Mouse (Mus musculus): ENCODE measurements around the gene Farp1.

The Farp1 gene

DNA sequence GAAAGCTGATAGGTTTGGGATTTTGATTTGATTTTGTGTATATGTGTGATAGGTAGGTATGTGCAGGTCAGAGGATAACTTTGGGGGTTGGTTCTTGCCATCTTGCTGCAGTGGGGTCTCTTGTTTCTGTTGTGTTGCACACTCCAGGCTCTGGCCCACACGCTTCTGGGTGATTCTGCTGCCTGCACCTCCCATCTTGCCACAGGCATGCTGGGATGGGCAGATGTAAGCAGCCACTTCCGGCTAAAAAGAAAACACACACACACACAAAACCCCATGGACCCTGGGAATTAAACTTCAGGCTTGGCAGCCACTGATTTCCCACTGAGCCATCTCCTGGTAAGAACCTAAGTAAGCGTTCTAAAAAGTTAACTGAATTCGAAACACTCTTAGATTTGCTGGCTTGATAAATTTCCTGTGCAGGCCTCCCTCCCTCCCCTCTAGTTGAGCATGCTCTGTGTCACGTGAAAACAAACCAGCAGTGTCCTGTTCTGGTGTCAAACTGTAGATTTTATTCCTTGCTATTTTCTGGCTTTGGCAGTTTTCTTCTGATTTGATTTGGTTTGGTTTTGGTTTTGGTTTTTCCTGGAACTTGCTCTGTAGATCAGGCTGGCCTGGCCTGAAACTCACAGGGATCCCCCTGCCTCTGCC is 226.4 kb downstream of the Farp1 start:
- no peak for DNase-seq (ENCODE audit: low read depth, low spot score)

DNA sequence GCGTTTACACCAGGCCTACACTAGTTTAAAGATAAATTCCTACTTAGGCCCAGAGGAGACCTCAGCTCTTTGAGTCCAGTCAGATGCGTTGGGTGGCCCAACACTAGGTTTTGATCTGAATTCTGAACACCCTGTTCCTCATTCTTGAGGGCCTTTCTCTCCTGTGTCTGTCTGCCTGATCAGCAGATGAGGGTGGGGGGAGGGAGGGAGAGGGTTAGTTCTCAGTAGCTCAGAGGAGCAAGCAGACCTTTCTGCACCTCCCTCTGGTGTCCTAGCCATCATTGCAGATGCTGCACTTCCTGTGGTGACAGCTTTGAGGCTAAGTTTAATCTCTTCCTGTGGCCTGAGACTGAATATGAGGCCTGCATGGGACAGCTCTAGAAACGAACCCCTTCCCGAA is 227.6 kb downstream of the Farp1 start:
- no peak for DNase-seq (ENCODE audit: low read depth, low spot score)

DNA sequence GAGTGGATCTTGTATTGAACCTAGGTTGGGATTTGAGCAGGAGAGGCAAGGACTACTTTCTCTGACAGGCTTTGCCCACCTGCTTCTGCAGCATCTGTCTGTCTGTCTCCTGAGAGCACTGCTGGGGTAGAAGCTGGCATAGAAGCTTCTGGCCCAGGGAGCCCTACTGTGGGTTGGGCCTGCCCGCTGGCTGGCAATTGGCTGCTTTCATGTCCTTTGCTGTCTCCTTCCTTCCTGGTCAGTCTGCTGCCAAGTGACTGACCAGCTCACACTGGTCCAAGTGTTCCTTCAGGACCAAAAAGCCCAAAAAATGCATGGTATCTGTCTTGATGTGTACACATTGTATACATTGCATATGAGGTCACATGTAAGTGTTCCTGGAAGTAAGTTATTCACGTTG is 228.9 kb downstream of the Farp1 start:
- DNase-seq (ENCODE audit: low read depth, low spot score): no peak

DNA sequence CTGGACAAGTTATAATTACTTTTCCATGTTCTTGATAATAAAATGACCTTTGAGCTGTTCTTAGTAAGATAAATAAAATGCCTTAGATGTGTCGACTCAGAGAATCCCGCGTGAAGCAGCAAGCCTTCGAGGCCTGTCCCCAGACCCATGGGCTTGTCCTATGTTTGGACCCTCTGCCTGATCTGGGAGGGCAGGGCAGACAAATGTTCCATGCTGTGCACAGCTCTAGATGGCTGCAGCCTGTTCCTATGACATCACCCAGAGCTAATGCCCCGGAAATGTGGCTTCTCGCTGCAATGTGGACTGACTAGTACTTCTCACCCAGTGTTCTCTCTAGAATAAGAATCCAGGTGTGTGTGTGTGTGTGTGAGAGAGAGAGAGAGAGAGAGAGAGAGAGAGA is 229.5 kb downstream of the Farp1 start:
- no peak for DNase-seq (ENCODE audit: low read depth, low spot score)

DNA sequence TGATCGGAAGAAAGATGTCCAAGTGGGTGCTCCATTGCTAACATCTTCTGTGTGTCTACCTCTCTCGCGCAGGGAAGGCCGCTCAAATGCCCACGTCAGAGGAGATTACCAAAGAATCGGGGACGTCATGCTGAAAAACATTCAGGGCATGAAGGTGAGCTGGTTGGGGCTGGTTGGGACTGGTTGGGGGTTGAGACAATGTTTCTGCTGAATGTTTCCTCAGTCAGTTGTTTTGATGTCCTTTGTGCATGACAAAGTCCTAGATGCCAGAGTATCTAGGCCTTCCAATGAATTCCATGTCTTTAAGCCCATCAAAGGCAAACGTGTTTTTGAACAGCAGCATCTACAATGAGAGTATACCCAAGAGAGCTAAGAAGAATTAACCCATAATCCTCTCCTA is 232.8 kb downstream of the Farp1 start:
- DNase-seq (ENCODE audit: low read depth, low spot score): no peak

DNA sequence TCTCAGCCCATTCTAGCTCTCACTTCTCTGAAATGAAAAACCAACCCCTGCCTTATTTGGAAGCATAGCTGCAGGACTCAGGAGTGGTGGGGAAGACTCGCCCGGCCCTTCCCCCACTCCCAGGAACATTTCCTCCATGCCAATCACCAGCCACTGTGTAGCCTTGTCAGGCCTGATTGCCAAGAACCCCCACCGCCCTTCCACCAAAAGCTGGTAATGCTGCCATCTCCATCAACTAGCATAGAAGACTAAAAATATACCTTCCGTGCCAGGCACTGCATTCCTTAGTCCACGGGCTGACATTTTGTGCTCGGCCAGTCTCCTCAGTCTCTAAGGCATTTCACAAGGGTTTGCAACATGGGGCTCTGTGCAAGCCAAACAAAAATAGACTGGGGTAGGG is 235.5 kb downstream of the Farp1 start:
- no peak for DNase-seq (ENCODE audit: low read depth, low spot score)

DNA sequence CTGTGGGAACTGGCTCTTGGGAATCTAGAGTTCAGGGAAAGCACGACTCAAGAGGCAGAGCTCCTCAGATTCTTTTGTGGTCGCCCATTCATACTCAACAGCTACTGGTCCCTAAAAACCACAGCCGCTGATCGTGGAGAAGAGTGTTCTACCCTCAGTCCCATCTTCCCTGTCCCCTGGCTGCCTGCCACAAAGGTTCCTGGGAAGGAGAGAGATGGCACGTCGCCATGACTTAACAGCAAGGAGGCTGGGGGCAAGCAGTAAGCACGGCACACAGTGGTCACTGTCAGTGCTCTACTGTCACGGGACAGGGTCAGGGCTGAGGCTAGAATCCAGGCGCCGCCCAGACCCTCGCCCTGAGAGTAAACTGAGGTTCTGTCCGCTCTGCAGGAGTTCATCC is 240.0 kb downstream of the Farp1 start:
- DNase-seq (ENCODE audit: low read depth, low spot score): no peak

DNA sequence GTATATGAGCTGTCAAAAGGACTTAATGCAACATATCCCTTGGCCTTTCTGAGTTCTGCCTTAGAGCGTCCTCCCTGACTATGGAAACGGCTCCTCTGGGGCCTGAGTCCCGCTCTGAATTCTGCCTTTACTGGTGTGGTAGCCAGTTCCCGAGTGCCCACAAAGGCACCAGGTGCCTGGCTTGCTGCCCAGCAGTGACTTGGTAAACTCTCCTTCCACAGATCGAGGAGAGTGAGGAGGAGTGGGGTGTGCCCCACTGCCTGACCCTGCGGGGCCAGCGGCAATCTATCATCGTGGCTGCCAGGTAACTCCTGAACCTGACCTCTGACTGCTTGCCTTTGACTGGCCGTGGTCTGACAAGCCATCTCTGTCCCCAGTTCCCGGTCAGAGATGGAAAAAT is 241.0 kb downstream of the Farp1 start:
- no peak for DNase-seq (ENCODE audit: low read depth, low spot score)

DNA sequence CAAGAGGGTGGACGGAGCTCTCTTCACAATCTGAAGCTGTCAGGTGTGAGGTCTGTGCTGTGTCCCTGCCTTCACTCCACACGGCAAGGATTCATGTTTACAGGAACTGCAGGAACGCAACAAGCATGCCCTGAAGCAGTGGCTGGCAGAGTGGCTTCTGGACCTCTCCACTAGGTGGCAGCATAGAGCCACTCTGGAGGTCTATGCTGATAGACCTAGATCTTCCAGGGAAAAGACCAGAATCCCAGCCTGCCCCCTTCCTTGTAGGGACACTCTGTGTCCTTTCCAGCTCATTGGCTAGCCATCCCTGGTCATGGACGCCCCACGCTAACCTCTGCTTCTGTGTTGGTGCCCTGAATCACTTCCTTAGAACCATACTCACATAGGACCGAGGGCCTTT is 244.1 kb downstream of the Farp1 start:
- peak; percentile 78 for DNase-seq (ENCODE audit: low read depth, low spot score)

DNA sequence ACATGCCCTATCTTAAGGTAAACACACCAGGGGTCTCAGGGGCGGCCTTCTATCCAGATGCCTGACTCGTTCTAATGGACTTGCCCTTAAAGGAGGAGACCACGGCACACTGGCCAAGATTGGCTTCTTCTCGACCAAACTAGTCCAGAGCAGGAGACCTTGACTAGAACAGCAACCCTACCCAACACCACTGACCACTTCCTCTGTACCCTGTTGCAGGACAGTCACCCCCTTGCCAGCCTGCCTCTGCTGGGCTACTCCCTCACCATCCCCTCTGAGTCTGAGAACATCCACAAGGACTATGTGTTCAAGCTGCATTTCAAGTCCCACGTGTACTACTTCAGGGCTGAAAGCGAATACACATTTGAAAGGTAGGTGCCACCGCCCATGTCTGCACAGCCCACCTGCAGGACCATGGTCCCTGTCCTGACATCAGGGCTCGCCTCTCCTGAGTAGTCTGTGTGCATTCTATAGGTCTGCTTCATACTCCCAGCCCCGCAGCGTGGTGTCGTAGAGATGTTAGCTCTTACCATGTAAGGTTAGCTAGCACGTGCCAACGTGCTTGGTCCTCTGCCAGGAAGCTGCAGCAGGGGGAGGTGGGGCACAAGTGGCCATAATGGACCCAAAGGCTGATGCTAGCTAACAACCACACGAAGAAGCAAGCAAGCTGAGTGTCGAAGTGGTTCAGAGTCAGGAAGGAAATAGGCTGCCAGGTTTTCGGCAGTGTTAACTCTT is 245.8 kb downstream of the Farp1 start:
- no peak for DNase-seq (ENCODE audit: low read depth, low spot score)

DNA sequence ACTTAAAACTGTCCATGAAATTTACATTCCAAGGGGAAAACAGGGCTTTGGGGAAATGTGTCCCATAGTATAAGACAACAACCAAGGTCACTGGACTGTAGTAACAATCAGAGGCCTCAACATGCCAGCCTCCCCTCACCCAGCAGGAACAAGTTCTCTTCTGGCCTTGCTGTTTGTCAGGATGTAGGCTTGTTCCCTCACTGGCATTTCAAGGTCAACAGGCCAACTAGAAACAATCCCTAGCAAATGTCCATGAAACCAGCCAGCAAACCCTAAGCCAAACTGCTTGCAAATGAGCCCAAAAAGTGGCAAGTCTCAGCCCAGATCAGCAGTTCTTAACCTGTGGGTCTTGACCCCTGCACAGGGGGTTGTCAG is 246.3 kb downstream of the Farp1 start:
- no peak for DNase-seq (ENCODE audit: low read depth, low spot score)

DNA sequence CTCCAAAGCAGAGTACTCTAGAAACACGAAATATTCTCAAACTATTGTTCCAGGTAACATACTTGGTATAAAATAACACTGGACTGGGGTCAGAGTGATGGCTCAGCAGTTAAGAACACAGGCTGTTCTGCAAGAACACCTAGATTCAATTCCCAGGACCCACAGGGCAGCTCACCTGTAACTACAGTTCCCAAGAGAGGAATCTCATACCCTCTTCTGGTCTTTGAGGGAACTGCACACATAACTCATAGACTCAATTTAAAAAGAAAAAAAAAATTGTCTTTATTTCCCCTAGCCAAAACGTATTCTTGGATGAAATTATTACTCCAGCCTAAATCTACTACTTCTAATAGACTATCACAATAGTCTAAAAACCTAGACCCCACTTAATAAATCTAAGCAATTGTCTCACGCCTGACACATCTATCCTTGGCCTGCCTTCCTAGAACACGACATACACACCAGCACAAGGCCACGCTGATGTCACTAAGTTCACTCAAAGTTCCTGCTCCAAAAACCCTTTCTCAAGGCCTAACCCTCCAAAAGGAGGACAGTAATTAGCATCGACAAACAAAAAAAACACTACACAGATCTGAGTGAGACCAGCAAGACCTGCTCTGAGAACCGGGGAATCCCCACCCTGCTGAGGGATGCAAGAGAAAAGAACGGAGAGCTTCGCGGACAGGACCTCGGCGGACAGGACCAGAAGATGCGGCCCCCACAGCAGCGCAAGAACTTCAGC is 250.6 kb downstream of the Farp1 start:
- no peak for DNase-seq (ENCODE audit: low read depth, low spot score)

DNA sequence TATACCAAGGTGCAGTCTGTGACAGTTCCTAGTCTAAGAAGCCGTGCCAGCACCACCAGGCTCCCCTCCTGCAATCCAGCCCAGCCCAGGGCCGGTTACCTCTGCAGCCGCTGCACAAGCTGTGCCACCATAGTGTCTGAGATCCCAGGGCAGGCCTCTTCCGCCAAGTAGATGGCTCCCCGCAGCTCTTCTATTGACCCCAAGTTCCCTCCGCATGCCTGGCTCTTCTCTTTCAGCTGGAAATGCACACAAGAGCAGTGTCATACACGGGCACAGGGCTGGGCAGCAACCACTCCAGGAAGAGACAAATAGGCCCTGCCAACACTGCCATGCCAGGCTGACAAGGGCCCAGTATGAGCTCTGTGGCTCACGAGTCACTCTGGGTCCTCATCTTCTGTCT is 256.9 kb downstream of the Farp1 start:
- DNase-seq (ENCODE audit: low read depth, low spot score): no peak

DNA sequence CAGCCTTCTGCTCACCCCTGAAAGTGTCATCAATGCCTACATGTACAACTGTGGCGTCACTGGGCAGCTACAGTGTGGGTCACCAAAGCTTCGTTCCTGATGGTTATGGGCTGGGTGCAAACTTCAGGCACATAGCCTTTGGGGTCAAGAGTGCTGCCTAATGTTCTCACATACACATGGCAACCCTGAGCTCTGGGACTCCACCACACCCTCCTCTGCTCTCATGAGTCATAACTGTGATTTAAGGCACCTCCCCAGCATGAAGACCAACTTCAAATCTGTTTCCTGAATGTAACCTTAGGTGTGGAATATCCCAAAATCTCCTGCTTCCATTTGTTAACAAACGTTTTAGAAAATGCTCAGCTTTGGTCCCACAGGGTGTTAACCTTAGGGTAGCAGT is 257.4 kb downstream of the Farp1 start:
- no peak for DNase-seq (ENCODE audit: low read depth, low spot score)

DNA sequence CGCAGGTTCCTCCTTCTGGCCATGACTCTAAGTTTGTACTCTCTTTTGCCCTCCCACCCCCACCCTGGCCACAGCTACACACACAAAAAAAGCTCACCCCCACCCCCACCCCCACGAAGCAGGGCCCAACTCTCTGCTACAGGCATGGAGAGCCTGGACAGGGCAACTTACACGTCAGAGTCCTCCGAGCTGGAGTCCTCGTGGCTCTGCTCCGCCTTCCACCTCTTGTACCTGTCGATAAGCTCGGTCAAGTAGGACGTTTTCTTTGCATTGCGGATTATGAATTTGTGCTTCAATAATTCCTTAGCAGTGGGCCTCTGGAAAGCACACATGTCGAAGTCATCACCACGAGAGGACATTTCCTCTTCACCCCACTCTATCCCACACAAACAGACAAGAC is 259.5 kb downstream of the Farp1 start:
- DNase-seq (ENCODE audit: low read depth, low spot score): no peak

DNA sequence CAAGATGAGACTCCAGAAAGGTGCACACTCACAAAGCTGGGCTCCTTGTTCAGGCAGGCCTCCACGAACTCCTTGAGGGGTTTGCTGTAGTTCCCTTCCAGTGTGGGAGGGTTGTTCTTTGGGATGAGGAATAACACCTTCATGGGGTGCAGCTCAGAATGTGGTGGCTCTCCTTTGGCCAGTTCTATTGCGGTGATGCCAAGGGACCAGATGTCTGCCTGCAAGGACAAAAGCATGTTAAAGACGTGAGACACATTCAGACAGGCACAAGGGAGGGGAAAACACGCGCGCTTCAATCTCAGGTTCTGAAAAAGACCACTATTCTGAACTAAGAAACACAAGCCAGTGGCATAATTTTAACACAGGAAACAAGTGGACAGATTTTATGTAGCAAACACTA is 262.1 kb downstream of the Farp1 start:
- no peak for DNase-seq (ENCODE audit: low read depth, low spot score)

DNA sequence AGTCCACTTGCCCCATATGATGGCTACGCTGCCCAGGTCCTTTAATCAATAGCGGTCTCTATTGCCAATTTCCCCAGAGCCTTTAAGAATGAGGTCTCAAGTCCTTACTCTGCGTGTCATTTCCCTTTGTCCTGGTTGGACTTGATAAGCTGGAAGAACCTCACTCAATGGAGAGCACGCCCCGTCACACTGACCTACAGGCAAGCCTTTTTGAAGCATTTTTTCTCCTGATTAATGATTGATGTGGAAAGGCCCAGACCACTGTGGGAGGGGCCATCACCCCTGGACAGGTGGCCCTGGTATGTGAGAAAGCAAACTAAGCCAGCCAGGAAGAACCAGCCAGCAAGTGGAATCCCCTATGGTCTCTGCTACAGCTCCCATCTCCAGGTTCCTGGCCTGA is 263.5 kb downstream of the Farp1 start:
- no peak for DNase-seq (ENCODE audit: low read depth, low spot score)

DNA sequence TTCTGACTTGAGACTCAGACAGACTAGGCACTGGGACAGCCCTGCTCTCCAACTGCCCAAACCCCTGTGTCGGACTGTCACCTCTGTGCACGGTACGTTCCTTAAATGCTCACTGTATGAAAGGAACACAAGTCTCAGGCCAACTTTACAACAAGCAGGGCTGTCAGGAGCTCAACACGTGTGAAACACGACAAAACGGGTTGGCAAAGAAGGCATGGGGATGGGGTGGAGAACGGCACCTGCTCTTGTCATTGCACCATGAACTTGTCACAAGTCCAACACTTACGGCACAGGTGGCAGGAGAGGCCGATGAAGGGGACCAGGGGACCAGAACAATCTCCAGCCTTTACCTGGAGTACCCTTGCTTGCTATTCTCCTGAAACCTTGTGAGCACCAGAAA is 264.1 kb downstream of the Farp1 start:
- no peak for DNase-seq (ENCODE audit: low read depth, low spot score)

DNA sequence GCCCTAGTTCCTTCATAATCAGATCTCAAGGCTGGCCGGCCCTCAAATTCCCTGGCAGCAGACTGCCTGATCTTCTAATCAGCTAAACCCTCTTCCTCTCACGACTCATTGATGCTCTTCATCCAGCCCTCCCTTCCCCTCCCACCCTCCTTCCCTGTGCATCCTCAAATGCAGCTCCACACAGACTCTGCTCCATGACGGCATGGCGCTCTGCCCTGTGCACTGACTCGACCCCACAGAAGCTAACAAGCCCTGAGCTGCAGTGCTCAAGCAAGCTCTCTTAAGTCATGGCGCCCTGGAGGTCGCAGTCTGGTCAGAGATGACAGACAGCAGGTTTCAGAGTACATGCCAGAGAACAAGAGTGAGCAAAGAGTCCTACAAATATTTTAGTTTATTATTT is 269.5 kb downstream of the Farp1 start:
- DNase-seq (ENCODE audit: low read depth, low spot score): peak; percentile 13

DNA sequence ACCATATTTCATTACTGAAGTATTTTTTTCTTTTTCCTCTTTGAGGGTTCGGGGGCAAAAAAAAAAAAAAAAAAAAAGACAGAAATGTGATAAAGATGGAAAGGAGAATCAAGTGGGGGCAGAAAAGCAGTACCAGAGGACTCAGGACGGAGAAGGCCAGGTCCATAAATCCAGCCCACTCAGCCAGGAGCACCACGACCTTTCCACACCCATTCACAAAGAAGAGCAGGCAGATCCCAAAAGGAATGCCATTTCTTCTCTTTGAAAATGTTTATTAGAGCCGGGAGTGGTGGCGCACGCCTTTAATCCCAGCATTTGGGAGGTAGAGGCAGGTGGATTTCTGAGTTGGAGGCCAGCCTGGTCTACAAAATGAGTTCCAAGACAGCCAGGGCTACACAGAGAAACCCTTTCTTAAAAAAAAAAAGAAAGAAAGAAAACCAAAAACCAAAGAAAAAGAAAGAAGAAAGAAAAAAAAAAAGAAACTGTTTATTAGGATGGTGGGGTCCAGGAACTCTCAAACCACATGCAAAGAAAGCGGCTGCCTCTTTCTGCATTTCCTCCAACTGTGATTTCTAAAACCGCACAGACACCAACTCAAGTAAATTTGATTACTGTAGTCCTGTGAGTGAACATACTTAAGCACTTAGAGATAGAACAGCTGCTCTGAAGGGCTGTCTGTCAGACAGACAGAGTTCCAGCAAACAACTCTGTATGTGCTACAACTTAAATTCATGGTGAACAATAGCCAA is 270.5 kb downstream of the Farp1 start:
- no peak for DNase-seq (ENCODE audit: low read depth, low spot score)

DNA sequence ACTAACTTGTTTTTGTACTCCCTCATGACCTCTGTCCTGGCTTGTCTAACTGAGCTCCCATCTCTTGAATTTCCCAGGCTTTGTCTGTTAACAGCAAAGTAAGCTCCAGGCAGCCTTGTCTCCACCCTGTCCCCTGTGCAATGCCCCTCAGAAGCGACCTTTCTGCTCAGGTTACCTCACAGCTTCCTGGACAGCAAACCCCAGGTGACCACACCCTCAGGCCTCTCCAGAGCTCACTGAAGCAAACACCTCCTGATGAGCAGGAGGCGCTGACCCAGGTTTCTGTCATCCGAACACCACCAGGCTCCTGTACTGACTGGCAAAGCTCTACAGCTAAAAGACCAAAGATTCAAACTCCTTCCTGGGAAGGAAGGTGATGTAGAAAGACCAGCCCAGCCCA is 274.9 kb downstream of the Farp1 start:
- DNase-seq (ENCODE audit: low read depth, low spot score): no peak

DNA sequence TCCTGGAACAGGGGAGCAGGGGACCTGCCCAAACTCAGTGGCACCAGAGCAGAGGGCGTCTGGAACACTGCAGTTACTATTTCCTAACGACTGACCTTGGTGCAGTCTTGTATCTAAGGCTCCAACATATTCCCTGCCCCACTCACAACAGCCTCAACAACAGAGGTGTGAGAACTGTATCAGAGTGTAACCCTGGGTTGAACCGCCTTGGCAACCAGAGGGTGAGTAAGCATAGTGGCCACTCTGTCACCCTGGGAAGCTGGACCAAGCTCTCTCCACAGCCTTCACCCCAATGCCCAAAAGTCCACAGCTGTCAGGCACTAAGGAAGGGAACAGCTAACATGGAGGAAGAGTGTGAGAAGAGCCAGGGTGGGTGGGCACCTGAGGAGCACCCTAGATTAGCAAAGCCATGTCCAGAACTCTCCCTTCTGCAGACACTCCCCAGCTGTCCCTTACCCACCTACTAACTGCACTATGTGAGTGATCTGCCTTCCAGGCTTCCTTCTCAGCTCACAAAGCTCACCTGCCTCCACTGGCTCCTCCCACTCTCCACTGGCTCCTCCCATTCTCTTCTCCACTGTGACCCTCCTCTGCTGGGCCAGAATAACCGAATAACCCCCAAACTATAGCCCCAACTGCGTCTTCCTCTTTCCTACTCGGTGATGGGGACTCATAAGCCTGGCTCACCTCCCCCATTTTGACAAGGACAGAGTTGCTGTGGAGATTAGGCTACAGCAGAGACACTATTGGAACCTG is 275.5 kb downstream of the Farp1 start:
- DNase-seq (ENCODE audit: low read depth, low spot score): no peak
